Mouse (Mus musculus) T-helper 17 cell (primary cell): ENCODE measurements at regions not wholly inside any gene's neighbourhood (a gene's known extent, or its start where the extent isn't known, plus 50 kb on each side); places are given as distances from the start of the nearest gene placed in this dataset.

Experiments used
- in situ Hi-C, 2 experiments: fragments of 300-600 bp; cut with MboI, MseI; formaldehyde crosslinking; loops; 1 replicate in 1 of 2; 2 replicates in 1 of 2; pipeline ENCODE4 v1.15.1; 2025; ENCODE audit warnings: high pct_unique_total_duplicates in 2 of 2

DNA sequence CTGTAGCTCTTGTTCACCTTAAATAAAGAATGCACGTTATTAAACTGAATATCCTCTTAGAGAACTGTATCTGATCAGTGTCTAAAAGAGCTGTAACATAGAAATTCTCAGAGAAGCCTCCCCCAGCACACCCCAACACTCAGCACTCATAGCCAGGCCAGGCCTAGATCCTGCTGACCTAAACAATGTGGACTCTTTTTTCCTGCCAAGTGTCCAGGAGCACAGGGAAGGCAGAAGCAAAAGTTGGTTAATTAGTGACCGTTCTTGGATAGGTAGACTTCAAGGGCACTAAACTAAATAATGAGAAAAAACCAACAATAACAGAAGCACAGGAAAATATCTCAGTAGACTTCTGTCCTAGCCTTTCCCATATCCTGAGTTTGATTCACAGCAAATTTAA is 117.7 kb downstream of the Pabpc5 start:
- in situ Hi-C loops, result loop anchor here in 1 of 2 experiments (10.0 kb wide), 1 partner anchor 750 kb away; no protein-coding TSS in a partner anchor

DNA sequence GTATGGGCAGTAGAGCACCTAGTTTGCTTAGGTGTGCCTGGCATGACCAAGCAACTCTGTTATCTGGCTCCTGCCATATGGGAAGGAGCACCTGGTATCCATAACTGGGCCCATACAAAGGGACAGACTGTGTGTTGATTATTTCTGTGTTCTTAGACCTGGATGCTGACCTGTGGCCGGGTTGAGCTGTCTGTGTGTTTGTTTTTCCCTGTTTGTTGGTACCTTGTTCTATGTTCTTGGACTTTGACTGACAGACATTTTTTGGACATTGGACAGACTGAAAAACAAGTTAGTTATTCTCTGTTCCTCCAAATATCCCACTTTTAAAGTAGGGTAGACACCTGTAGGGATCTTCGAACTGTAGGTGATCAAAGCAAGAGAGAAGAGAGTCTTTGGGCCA is 123.6 kb downstream of the Pabpc5 start:
- in situ Hi-C loops, result no loop called here
